Mouse (Mus musculus): ENCODE measurements around the gene Cotl1.

Cotl1 gene

DNA sequence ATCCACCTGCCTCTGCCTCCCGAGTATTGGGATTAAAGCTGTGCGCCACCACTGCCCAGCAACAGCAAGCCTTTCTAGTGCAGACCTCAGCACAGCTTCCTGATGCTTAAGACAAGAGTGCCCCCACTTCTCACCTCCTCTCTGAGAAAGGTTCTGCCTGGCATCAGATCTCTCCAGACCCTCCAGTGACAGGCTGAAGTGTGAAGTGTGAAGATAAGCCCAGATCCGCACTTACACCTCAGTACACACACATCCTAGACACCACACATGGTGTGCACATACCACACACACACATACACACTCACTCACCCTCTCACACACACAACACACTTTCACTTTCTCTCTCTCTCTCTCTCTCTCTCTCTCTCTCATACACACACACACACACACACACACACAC, 53.5 kb downstream of the Cotl1 start:
- no peak for DNase-seq (ENCODE audit: low read depth, low spot score)

DNA sequence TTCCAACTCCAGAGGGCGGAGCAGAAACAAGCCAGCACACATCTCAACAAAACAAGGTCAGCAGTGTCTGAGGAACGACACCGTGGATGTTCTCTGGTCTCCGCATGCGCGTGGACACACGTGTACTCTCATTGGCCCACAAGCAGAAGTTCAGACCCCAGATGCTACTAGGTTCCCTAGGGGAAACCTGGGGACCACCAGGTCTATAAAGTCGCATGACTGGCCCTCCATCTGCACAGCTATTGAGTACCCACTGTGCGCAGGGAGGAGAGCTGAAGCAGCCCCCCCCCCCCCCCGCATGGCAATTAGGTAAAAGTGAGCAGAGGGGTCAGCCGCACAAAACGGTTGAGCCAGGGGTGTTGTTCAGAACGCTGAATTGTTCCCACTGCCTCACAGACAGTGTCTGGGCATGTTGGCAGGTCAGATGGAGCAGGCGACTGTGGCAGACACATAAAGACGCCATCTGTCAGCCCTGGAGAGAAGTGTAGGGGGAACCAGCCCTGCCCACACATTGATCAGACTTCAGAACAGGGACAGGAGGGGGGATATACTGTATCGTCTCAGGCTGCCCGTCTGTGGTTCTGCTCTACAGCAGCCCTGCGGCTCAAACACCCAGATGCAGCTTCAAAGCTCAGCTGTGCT, 54.5 kb downstream of the Cotl1 start:
- DNase-seq (ENCODE audit: low read depth, low spot score), result no peak

DNA sequence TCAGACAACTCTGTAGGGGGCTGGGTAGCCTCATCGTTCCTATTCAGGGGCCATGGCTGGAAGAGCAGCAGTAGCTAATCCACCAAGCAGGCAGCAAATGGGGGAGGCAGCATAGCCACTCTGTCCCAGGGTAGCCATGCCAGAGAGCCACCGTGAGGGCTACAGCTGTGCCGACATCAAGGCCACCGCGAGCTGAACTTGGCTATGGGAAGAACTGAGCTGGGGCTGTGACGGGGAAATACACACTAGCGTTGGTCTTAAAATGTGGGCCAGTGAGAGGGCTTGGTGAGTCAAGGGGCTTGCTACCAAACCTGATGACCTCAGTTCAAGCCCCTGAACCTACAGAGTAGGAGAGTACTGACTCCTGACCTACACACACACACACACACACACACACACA, 55.7 kb downstream of the Cotl1 start:
- no peak for DNase-seq (ENCODE audit: low read depth, low spot score)

DNA sequence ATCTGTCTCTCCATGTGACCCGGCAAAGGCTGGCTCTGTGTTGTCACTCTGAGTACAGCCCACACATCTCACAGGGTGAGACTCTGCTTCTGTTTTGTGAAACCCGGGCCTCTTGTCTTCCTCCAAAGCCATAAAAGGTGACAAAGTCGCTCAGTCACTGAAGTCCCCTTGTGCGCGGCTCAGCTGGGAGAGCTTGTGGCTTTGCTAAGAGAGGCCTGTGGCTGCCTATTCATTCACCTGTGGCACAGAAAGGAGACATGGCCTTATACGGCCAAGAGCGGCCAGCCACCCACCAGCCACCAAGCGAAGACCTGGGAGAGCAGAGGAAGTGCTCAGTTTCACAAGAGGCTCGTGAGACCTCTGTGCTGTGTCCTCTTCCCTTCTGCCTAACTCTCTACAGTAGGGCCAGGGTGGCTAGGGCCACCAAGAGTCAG, 56.2 kb downstream of the Cotl1 start:
- no peak for DNase-seq (ENCODE audit: low read depth, low spot score)

DNA sequence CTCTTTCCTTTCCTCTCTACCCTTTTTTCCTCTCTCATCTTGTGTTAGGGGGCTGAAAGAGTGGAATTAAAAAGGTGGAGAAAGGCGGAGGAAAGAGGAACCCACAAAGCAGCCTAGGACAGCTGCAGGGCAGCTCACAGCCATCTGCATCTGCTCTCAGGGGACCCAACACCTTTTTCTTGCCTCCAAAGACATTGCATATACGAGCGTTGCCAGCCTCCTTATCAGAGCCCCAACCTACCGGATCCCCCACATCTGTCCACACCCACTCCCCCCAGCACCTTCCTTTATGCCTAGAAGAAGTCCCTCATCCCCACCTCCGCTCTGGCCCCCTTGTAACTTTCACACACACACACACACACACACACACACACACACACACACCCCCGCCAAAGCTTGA, 56.8 kb downstream of the Cotl1 start:
- no peak for DNase-seq (ENCODE audit: low read depth, low spot score)

DNA sequence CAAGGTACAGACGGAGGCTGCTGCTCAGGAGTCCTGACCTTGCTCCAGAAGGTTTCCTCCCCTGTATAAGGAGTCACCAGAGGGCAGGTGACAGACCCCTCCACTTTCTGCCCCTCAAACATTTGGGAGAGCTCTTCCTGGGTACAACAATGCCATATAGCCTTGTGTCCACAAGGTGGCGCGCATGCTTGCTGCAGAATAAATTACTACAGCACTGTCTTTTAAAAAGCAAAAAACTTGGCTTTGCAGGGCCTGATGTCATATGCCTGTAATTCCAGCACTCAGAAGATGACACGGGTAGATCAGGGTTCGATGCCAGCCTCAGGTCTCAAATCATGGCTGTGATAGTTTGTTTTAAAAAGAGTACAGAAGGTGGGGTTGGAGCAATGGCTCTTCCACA, 57.6 kb downstream of the Cotl1 start:
- DNase-seq (ENCODE audit: low read depth, low spot score), result peak; percentile 76

DNA sequence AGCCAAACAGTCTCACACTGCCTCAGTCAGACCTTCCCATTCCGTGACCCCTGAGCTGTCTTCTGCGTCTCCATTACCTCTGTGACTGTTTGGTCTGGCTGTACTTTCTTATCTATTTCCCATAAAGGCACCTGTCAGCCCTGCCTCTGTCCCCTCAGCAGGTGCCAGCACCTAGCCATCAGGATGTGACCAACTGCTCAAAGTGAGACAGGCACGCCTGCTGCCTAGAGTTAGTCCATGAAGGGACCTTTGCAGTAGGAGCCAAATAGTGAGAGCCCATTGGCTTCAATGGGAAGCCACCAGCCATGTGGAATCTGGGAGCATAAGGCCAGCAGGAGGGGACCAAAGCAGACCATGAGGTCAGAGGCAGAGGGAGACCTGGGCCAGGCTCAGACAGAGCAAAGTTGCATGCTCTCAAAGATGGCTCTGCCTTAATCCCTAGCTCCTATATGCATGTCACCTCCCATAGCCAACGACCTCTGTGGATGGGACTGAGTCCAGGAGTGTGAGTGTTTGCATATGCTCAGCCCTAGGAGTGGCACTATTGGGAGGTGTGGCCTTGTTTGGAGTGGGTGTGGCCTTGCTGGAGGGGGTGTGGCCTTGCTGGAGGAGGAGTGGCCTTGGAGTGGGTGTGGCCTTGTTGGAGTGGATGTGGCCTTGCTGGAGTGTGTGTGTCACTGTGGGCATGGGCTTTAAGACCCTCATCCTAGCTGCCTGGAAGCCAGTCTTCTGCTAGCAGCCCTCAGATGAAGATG, 59.1 kb downstream of the Cotl1 start:
- no peak for DNase-seq (ENCODE audit: low read depth, low spot score)

DNA sequence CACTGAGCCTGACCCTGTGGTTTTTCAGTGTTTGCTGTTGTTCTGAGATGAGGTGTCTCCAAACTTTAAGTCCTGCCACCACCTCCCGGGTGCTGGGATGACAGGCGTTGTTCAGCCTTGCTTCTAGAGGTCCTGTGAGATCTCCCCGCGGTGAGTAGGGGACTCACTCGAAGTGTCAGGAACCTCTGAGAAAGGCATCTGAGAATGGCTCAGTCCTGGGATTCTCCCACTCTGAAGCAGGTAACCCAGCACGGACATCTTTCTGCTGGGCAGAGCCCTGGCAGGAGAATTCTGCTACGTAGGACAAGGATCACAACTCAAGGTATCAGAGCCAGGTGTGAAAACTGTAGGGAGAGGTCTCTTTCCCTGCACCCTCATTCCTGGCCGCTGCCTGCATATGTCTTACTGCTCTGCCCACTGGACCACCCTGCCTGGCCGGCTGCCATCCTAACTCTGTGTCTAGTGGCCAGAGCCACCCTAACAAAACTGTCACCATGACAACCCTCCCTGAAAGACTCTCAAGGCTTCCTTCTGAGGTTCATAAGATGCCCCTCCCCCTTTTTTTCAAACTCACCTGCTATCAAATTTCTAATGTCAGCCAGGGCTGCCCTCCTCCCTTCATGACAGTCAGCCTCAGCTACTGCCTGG, 59.8 kb downstream of the Cotl1 start:
- no peak for DNase-seq (ENCODE audit: low read depth, low spot score)

DNA sequence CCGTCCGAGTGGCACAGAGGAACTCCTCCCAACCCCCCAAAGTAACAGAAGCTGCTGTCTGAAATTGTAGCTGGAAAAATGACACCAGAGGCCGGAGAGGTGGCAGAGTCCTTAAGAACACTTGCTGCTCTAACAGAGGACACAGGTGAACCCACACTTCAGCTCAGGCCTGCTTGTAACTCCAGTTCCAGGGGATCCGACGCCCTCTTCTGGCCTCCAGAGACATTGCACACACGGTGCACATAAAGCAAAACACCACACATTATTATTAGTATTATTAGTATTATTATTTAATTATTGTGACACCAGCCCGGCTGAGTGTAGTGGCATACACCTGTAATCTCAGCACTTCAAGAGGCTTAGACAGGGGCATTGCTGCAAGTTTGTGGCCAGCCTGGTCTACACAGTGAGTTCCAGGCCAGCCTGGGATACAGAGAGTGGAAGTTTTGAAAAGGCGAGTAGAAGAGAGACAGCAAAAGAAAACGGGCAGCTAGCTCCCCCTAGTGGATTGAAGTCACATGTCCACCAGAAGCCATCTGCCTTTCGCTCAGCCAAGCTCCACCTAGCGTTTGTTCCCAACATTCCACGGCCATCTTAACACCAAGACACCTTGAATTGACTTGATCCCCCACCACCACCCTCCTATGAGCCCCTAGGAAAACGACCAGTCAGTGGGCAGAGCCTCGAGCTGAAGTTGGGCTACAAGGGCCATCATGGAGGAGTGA, 61.2 kb downstream of the Cotl1 start:
- peak; percentile 90 for DNase-seq (ENCODE audit: low read depth, low spot score)

DNA sequence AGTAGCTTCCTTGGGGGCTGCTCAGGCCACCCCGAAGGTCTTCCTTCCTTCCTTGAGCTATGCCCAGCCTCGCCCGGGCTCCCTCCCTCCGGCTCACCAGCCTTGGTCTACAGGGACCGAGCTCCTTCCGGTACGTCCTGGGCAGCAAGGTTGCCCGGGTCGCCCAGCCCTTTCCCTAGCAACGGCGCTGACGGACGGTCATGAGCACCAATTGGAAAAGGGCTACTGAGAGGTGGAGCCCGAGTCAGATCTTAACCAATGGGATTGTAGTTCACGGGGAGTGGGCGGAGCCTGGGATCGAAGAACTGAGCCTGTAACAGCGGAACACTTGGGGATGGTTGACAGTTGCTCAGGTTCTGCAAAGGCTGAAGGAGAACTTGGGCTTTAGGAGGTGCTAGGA, 62.1 kb downstream of the Cotl1 start, which contains the start of gene Tldc1:
Gene Tldc1 (minus strand): TSS at position 154 of the 400 bp plus-strand sequence.
- peak; percentile 99 for DNase-seq (ENCODE audit: low read depth, low spot score)

DNA sequence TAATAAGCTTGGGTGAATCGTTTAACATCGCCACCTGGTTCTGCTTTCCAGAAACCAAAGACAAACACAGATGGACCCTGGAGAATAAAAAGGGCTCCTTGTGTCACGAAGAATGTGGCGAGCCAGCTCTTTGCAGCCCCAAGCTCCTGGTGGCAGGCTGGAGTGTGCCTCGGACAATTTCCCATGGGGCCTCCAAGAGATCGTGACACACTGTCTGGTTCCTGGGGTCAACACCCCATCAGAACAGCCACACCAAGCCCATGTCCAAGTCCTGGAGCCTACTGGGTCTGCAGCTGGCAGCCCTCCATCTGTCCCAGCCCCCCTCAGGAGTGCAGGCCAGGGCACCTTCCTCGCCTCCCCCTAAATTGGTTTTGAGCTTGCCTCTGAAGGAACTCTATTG, 62.6 kb downstream of the Cotl1 start:
- DNase-seq (ENCODE audit: low read depth, low spot score), result no peak

DNA sequence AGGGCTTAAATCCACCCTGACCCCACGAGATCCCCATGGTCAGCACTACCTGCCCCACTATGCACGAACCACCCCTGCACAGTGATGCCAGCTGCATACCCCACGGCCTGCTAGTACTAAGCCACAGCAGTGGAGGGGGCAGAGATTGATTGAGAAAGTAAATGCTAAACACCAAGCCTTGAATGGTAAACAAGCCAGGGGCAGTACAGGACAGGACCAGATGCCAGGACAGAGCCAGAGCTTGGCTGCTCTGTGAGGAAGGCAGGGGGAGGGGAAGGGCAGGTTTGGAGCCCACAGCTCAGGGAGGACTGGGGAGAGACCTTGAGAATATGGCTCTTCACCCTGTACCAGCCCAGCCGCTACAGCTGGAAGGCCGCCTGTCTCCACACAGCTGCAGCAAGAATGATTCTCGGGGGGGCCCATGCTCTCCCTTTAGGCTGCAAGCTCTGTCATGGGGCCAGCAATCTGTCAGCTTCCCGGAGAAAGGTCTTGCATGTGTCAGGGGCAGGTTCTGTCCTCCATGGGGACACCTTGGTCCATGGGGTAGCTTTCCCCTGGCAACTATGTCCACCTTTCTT, 63.6 kb downstream of the Cotl1 start:
- DNase-seq (ENCODE audit: low read depth, low spot score), result no peak

DNA sequence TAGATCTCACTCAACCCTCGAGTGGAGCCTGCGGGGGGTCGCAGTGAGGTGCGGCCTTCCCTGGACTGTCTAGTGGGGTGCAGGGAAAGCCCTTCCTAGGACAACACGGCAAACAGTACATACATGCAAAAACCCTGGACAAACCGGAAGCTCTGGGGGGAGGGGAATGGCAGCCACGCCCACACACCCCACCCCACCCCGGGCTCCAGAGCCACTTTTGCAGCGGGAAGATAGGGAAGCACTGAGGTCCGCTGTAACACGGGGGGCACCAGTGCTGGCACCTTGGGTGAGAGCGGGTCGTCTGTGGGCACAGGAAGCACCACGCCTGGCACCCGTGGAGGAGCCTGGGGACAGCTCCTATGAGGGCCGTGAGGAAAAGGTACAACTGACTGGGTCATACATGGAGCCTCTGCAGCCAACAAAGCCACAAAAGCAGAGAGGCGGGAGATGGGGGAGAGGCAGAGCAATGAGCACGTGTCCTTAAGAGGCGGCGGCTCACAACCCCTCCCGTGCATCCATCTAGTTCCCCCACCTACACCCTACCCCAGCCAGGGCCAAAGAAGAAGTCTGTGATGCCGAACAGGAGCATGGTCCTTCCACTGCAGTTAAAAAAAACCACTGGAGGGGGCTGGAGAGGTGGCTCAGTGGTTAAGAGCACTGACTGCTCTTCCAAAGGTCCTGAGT, 74.4 kb downstream of the Cotl1 start:
- no peak for DNase-seq (ENCODE audit: low read depth, low spot score)

DNA sequence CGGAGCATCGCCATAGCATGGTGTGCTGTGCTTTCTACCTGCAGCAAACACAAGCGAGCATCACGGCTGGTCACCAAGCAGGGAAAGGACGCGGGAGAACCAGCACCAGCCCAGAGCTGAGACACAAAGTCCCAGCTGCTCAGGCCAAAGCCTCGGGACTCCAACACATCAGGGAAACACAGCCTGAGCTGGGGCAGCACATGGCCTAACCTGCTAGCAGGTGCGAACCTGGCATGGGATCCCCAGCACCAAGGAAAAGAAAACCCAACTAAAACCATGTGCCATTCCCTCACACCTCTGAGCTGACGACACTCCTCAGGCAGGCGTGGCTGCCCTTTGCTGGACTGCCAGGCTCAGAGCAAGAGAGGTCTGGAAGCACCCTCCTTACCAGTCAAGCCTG, 75.0 kb downstream of the Cotl1 start:
- DNase-seq (ENCODE audit: low read depth, low spot score), result no peak

DNA sequence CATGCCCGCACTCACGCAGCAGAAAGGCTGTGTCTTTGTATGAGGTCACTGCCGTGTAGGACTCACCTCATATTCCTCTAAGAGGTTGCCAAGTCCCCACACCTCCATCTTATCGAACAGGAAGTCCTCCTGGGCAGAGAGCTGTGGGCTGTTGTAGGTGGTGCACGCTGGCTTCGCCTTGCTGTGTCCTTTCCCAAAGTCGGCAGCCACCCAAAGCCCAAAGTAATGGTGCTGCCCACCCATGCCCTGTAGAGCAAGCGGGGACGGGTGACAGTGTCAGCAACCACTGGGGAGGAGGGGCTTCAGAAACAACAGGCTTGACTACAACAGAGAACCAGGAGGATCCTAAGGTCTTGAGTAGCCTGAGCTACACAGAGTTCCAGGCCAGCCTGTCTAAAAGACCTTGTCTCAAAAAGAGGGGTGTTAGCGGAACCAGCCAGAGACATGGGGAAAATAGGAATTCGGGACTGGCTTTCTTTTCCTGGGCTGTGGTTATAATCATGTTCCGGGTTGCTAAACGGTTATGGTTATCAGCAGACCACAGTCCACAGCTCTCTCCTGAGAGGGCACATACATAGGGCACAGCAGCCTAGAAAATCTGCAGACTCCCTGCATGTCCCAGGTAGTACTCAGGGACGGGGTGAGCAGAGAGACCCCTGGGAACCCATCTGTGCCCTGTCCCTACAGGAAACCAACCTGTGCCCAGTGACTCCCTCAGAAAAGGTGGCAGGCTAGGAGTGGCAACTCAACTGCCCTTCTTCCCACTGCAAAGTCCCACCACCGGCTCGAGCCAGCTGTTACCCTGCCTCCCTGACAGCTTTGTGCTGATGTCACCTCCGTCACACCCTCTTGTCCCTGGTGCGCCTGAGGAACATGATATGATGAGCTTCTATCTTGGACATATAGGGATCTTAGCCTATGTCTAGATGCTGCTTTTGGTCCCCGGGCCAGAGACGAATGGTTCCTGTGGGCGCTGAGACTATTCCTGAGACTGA, 77.8 kb downstream of the Cotl1 start:
- DNase-seq (ENCODE audit: low read depth, low spot score), result no peak

DNA sequence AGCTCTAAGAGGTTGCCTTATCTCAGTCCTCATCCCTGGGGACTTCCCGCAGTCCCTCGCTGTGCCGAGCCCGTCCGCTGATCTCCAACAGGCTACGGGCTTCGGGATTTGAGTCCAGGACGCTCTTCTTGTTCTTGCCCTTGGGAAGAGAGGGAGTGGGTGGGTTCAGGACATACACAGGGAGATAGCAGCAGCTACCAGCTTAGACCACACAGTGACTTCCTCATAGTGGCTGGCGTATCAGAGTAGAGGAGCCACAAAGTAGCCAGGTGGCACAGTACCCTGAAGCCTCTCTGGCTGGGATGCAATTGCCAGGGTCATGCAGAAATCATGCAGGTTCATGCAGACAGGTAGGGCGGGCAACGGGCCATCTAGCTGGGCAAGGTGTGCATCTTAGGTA, 78.7 kb downstream of the Cotl1 start:
- DNase-seq (ENCODE audit: low read depth, low spot score), result no peak
